Mouse (Mus musculus): ENCODE data around the gene Vps13d.
A peak's percentile ranks its signal among the peaks of the same experiment; 100 is the strongest.

Vps13d gene

GRCm38 (mm10) chr4:145150345-145151102, 44.3 kb downstream of the Vps13d start:
- no peak for DNase-seq (ENCODE audit: low spot score)

- DNase-seq (ENCODE audit: low spot score), result no peak
Observed at GRCm38 (mm10) chr4:145147006-145147961, 47.5 kb downstream of the Vps13d start.

- DNase-seq (ENCODE audit: low spot score), result no peak
Observed at GRCm38 (mm10) chr4:145143533-145143932, 51.3 kb downstream of the Vps13d start.

GRCm38 (mm10) chr4:145136705-145137104, 58.1 kb downstream of the Vps13d start:
- DNase-seq (ENCODE audit: low spot score), result no peak

GRCm38 (mm10) chr4:145135473-145135872, 59.3 kb downstream of the Vps13d start:
- DNase-seq (ENCODE audit: low spot score), result no peak

GRCm38 (mm10) chr4:145130772-145131171, 64.0 kb downstream of the Vps13d start:
- DNase-seq (ENCODE audit: low spot score), result no peak

GRCm38 (mm10) chr4:145129956-145130548, 64.8 kb downstream of the Vps13d start:
- DNase-seq (ENCODE audit: low spot score), result peak; percentile 52

GRCm38 (mm10) chr4:145125463-145126220, 69.2 kb downstream of the Vps13d start:
- no peak for DNase-seq (ENCODE audit: low spot score)

GRCm38 (mm10) chr4:145124419-145124818, 70.4 kb downstream of the Vps13d start:
- DNase-seq (ENCODE audit: low spot score), result no peak

- no peak for DNase-seq (ENCODE audit: low spot score)
Observed at GRCm38 (mm10) chr4:145111641-145112040, 83.2 kb downstream of the Vps13d start.

- no peak for DNase-seq (ENCODE audit: low spot score)
Observed at GRCm38 (mm10) chr4:145110736-145111135, 84.1 kb downstream of the Vps13d start.

GRCm38 (mm10) chr4:145106796-145107195, 88.0 kb downstream of the Vps13d start:
- DNase-seq (ENCODE audit: low spot score), result no peak

- no peak for DNase-seq (ENCODE audit: low spot score)
Observed at GRCm38 (mm10) chr4:145105319-145105718, 89.5 kb downstream of the Vps13d start.

- no peak for DNase-seq (ENCODE audit: low spot score)
Observed at GRCm38 (mm10) chr4:145104917-145105316, 89.9 kb downstream of the Vps13d start.

GRCm38 (mm10) chr4:145103617-145104016, 91.2 kb downstream of the Vps13d start:
- no peak for DNase-seq (ENCODE audit: low spot score)

- no peak for DNase-seq (ENCODE audit: low spot score)
Observed at GRCm38 (mm10) chr4:145101823-145102718, 92.7 kb downstream of the Vps13d start.

- DNase-seq (ENCODE audit: low spot score), result no peak
Observed at GRCm38 (mm10) chr4:145099853-145100252, 95.0 kb downstream of the Vps13d start.

GRCm38 (mm10) chr4:145099344-145099743, 95.5 kb downstream of the Vps13d start:
- DNase-seq (ENCODE audit: low spot score), result no peak

- no peak for DNase-seq (ENCODE audit: low spot score)
Observed at GRCm38 (mm10) chr4:145097974-145098373, 96.8 kb downstream of the Vps13d start.

- DNase-seq (ENCODE audit: low spot score), result no peak
Observed at GRCm38 (mm10) chr4:145096481-145097039, 98.2 kb downstream of the Vps13d start.

Measured in ovary, postnatal 36 days (tissue).